Mouse (Mus musculus): ENCODE data around the gene Nanog. TPM values are rescaled to one million over a fixed set of nuclear protein-coding genes. Genes with fewer than 3 reads are reported as not detected.
"Not testable (repeated sequence)": the region's sequence is repeated elsewhere in the genome, so short reads cannot be mapped to it uniquely, and the experiment has no call there.

Gene Nanog
- polyA plus RNA-seq, 1 experiment from 2014 or later = 0.30 TPM

GRCm38 (mm10) chr6:122695398-122695797 is 11.9 kb upstream of the Nanog start:
- H3K9ac ChIP-seq (ENCODE audit: low read length) = no peak overlapping the region
- H3K9me3 ChIP-seq (replicated peaks; ENCODE audit: control insufficient read depth, low read length) = no peaks in the 10 kb centered on the region
- DNase-seq (ENCODE audit: low spot score) (no peak), ATAC-seq (no peak)
- no peak overlapping the region for H3K27ac ChIP-seq (ENCODE audit: low read depth, low read length)
- no peaks in the 10 kb centered on the region for H3K27me3 ChIP-seq (replicated peaks; ENCODE audit: control insufficient read depth, insufficient read depth, low read length)
- H3K36me3 ChIP-seq (ENCODE audit: control insufficient read depth, insufficient read depth, low read length) = no peaks in the 10 kb centered on the region
- H3K4me2 ChIP-seq (ENCODE audit: low read length) = no peak overlapping the region
- H3K4me3 ChIP-seq (ENCODE audit: low read depth, low read length) = no peak overlapping the region
- H3K4me1 ChIP-seq (ENCODE audit: control insufficient read depth, insufficient read depth, low read length) = no peaks in the 10 kb centered on the region
- WGBS = 86% methylated on average over 3 of the region's 3 CpGs

DNA sequence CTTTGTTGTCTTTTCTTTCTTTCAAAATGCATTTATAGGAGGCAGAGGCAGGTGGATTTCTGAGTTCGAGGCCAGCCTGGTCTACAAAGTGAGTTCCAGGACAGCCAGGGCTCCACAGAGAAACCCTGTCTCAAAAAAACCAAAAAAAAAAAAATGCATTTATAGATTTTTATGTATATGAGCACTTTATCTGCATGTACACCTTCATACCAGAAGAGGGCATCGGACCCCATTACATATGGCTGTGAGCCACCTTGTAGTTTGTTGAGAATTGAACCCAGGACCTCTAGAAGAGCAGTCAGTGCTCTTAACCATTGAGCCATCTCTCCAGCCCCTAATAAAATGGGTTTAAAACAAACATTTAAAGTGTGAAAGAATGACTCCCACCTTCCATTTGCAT is 7.7 kb upstream of the Nanog start:
- not testable (repeated sequence) for ATAC-seq; H3K4me1 ChIP-seq (ENCODE audit: control insufficient read depth, insufficient read depth, low read length); H3K4me3 ChIP-seq (ENCODE audit: low read depth, low read length); H3K4me2 ChIP-seq (ENCODE audit: low read length); DNase-seq (ENCODE audit: low spot score); H3K9ac ChIP-seq (ENCODE audit: low read length); H3K27me3 ChIP-seq (replicated peaks; ENCODE audit: control insufficient read depth, insufficient read depth, low read length); H3K9me3 ChIP-seq (replicated peaks; ENCODE audit: control insufficient read depth, low read length); H3K27ac ChIP-seq (ENCODE audit: low read depth, low read length); H3K36me3 ChIP-seq (ENCODE audit: control insufficient read depth, insufficient read depth, low read length)
- WGBS = 89% methylated on average over 2 of the region's 2 CpGs

DNA sequence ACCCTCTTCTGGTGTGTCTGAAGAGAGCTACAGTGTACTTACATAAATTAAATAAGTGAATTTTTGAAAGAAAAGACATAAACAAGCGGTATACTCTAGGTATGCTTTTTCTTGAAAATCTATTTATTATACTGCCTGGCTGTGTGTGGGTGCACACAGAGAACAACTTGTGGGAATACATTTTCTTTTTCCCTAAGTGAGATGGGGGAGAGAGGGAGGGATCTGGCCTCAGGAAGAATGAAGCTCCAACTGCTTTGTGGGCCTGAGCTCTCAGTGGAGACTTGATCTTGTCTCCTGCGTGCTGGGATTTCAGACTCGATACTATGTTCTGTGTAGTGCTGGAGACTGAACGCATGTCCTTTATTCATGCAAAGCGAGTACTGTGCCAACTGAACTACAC is 5.5 kb upstream of the Nanog start:
- ATAC-seq (no peak), DNase-seq (ENCODE audit: low spot score) (no peak)
- H3K27me3 ChIP-seq (replicated peaks; ENCODE audit: control insufficient read depth, insufficient read depth, low read length) = no peaks in the 10 kb centered on the region
- no peak overlapping the region for H3K4me2 ChIP-seq (ENCODE audit: low read length)
- H3K27ac ChIP-seq (ENCODE audit: low read depth, low read length) = 0 out of 2 replicates have a peak overlapping the region, but pooled peaks have one; percentile 3
- WGBS = 80% methylated on average over 5 of the region's 5 CpGs
- H3K4me3 ChIP-seq (ENCODE audit: low read depth, low read length) = no peak overlapping the region
- H3K4me1 ChIP-seq (ENCODE audit: control insufficient read depth, insufficient read depth, low read length) = peaks cover 4% of the 10 kb centered on the region; the same call in 1 of the 2 replicates
- H3K9me3 ChIP-seq (replicated peaks; ENCODE audit: control insufficient read depth, low read length) = no peaks in the 10 kb centered on the region
- no peaks in the 10 kb centered on the region for H3K36me3 ChIP-seq (ENCODE audit: control insufficient read depth, insufficient read depth, low read length)
- no peak overlapping the region for H3K9ac ChIP-seq (ENCODE audit: low read length)

- Histone ChIP-seq H3K36me3 (ENCODE audit: control insufficient read depth, insufficient read depth, low read length) (no peaks in the 10 kb centered on the region), H3K4me2 (ENCODE audit: low read length) (peak overlapping the region; percentile 52), H3K4me3 (ENCODE audit: low read depth, low read length) (peak overlapping the region; percentile 19), H3K9ac (ENCODE audit: low read length) (peak overlapping the region; percentile 45; the same call in 1 of the 2 replicates), H3K4me1 (ENCODE audit: control insufficient read depth, insufficient read depth, low read length) (peaks cover 4% of the 10 kb centered on the region; the same call in 1 of the 2 replicates), H3K27ac (ENCODE audit: low read depth, low read length) (peak overlapping the region; percentile 58; the same call in 1 of the 2 replicates), H3K9me3 (replicated peaks; ENCODE audit: control insufficient read depth, low read length) (no peaks in the 10 kb centered on the region), H3K27me3 (replicated peaks; ENCODE audit: control insufficient read depth, insufficient read depth, low read length) (no peaks in the 10 kb centered on the region)
- 2% methylated on average over 20 of the region's 20 CpGs for WGBS
- ATAC-seq (peak; percentile 87), DNase-seq (ENCODE audit: low spot score) (peak; percentile 86)
Measured at GRCm38 (mm10) chr6:122702480-122703124, 4.7 kb upstream of the Nanog start.

DNA sequence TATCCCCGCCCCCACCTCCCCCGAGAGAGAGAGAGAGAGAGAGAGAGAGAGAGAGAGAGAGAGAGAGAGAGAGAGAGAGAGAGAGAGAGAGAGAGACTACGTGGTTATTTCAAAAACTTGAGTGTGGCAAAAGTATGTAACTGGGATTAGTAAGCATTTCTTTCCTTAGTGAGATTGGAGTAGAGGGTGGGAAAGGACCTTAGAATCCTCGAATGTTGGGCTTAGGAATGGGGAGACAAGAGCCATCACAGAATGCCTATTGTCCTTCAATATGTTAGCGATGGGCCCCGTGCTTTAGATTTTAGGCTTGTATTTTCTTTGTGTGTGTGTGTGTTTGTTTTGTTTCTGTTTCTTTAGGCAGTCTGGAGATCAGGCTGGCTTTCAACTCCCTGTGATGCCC is 4.0 kb upstream of the Nanog start:
- Histone ChIP-seq H3K4me1 (ENCODE audit: control insufficient read depth, insufficient read depth, low read length) (peaks cover 4% of the 10 kb centered on the region; the same call in 1 of the 2 replicates), H3K27me3 (replicated peaks; ENCODE audit: control insufficient read depth, insufficient read depth, low read length) (no peaks in the 10 kb centered on the region), H3K36me3 (ENCODE audit: control insufficient read depth, insufficient read depth, low read length) (no peaks in the 10 kb centered on the region), H3K9ac (ENCODE audit: low read length) (no peak overlapping the region), H3K4me3 (ENCODE audit: low read depth, low read length) (no peak overlapping the region), H3K9me3 (replicated peaks; ENCODE audit: control insufficient read depth, low read length) (no peaks in the 10 kb centered on the region), H3K4me2 (ENCODE audit: low read length) (no peak overlapping the region; the same call in 1 of the 2 replicates), H3K27ac (ENCODE audit: low read depth, low read length) (peak overlapping the region; percentile 58; the same call in 1 of the 2 replicates)
- no peak for DNase-seq (ENCODE audit: low spot score)
- no peak for ATAC-seq
- WGBS = 8% methylated on average over 6 of the region's 6 CpGs

GRCm38 (mm10) chr6:122703706-122704105 is 3.6 kb upstream of the Nanog start:
- no peaks in the 10 kb centered on the region for H3K9me3 ChIP-seq (replicated peaks; ENCODE audit: control insufficient read depth, low read length)
- H3K4me3 ChIP-seq (ENCODE audit: low read depth, low read length) = no peak overlapping the region
- WGBS = 24% methylated on average over 1 of the region's 1 CpGs
- peaks cover 4% of the 10 kb centered on the region; the same call in 1 of the 2 replicates for H3K4me1 ChIP-seq (ENCODE audit: control insufficient read depth, insufficient read depth, low read length)
- H3K27me3 ChIP-seq (replicated peaks; ENCODE audit: control insufficient read depth, insufficient read depth, low read length) = no peaks in the 10 kb centered on the region
- DNase-seq (ENCODE audit: low spot score) = no peak
- H3K4me2 ChIP-seq (ENCODE audit: low read length) = no peak overlapping the region
- no peak overlapping the region for H3K9ac ChIP-seq (ENCODE audit: low read length)
- no peak overlapping the region for H3K27ac ChIP-seq (ENCODE audit: low read depth, low read length)
- H3K36me3 ChIP-seq (ENCODE audit: control insufficient read depth, insufficient read depth, low read length) = no peaks in the 10 kb centered on the region
- ATAC-seq = no peak

GRCm38 (mm10) chr6:122706337-122706840 is 900 bp upstream of the Nanog start:
- no peak for DNase-seq (ENCODE audit: low spot score)
- Histone ChIP-seq H3K4me3 (ENCODE audit: low read depth, low read length) (no peak overlapping the region), H3K27ac (ENCODE audit: low read depth, low read length) (no peak overlapping the region), H3K27me3 (replicated peaks; ENCODE audit: control insufficient read depth, insufficient read depth, low read length) (no peaks in the 10 kb centered on the region), H3K9me3 (replicated peaks; ENCODE audit: control insufficient read depth, low read length) (no peaks in the 10 kb centered on the region), H3K4me2 (ENCODE audit: low read length) (no peak overlapping the region), H3K36me3 (ENCODE audit: control insufficient read depth, insufficient read depth, low read length) (no peaks in the 10 kb centered on the region), H3K4me1 (ENCODE audit: control insufficient read depth, insufficient read depth, low read length) (peaks cover 4% of the 10 kb centered on the region; the same call in 1 of the 2 replicates), H3K9ac (ENCODE audit: low read length) (no peak overlapping the region)
- 72% methylated on average over 12 of the region's 12 CpGs for WGBS
- ATAC-seq = no peak

GRCm38 (mm10) chr6:122708826-122709225 is 1.5 kb downstream of the Nanog start:
- Histone ChIP-seq H3K4me2 (ENCODE audit: low read length) (no peak overlapping the region), H3K4me3 (ENCODE audit: low read depth, low read length) (no peak overlapping the region), H3K36me3 (ENCODE audit: control insufficient read depth, insufficient read depth, low read length) (no peaks in the 10 kb centered on the region), H3K9ac (ENCODE audit: low read length) (no peak overlapping the region), H3K27me3 (replicated peaks; ENCODE audit: control insufficient read depth, insufficient read depth, low read length) (no peaks in the 10 kb centered on the region), H3K9me3 (replicated peaks; ENCODE audit: control insufficient read depth, low read length) (no peaks in the 10 kb centered on the region), H3K27ac (ENCODE audit: low read depth, low read length) (no peak overlapping the region), H3K4me1 (ENCODE audit: control insufficient read depth, insufficient read depth, low read length) (no peaks in the 10 kb centered on the region)
- ATAC-seq (no peak), DNase-seq (ENCODE audit: low spot score) (peak; percentile 13)
- 79% methylated on average over 4 of the region's 4 CpGs for WGBS

DNA sequence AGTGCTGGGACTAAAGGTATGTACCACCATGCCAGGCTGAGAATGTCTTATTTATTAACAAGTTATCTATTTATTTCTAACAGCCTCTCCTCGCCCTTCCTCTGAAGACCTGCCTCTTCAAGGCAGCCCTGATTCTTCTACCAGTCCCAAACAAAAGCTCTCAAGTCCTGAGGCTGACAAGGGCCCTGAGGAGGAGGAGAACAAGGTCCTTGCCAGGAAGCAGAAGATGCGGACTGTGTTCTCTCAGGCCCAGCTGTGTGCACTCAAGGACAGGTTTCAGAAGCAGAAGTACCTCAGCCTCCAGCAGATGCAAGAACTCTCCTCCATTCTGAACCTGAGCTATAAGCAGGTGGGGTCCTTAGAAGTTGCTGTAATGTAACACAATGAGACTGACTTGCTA is 4.2 kb downstream of the Nanog start:
- WGBS = 95% methylated on average over 2 of the region's 2 CpGs
- no peak for ATAC-seq

More for the DNA sequence above, 4.2 kb downstream of the Nanog start:
- no peak for DNase-seq (ENCODE audit: low spot score)
- H3K9me3 ChIP-seq (replicated peaks; ENCODE audit: control insufficient read depth, low read length) = no peaks in the 10 kb centered on the region
- no peak overlapping the region for H3K4me2 ChIP-seq (ENCODE audit: low read length)
- 0 out of 2 replicates have a peak, but pooled peaks cover 2% of the 10 kb centered on the region for H3K4me1 ChIP-seq (ENCODE audit: control insufficient read depth, insufficient read depth, low read length)
- no peak overlapping the region for H3K27ac ChIP-seq (ENCODE audit: low read depth, low read length)
- H3K27me3 ChIP-seq (replicated peaks; ENCODE audit: control insufficient read depth, insufficient read depth, low read length) = no peaks in the 10 kb centered on the region
- H3K36me3 ChIP-seq (ENCODE audit: control insufficient read depth, insufficient read depth, low read length) = no peaks in the 10 kb centered on the region
- no peak overlapping the region for H3K4me3 ChIP-seq (ENCODE audit: low read depth, low read length)
- no peak overlapping the region for H3K9ac ChIP-seq (ENCODE audit: low read length)
